Mouse (Mus musculus): ENCODE measurements at regions not wholly inside any gene's neighbourhood (a gene's known extent, or its start where the extent isn't known, plus 50 kb on each side); places are given as distances from the start of the nearest gene placed in this dataset.

DNA sequence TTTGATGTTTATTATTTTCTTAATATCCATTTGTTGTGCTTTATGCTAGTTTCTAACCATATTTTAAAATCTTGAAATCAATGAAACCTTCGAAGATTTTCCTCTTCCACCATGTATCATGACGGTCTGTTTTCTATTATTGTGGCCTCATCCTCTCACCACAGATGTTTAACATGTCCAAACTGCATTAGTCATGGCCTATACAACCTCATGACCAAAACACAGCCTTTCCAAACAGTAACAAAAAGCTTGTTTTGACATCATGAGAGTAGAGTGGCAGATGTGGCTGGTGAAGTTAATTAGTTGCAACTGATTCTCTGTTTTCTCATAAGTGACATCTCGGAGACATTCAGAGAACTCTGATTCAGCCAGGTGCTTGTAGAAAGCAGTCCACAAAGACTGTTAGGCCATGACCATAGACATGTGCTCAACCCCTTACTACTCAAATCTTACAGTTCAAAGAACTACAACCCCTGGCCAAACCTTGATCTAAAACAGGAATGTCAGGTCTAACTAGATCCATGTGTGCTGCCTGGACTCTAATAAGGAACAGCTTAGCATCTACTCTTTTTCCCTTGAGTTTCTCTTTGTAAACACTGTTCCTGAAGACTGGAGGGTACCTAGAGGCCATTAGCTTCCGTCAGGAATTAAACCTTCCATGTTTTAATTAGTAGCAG lies 655.7 kb downstream of the Mettl4 start:
- TF ChIP-seq USF1 (IDR thresholded peaks at IDR 0.05; ENCODE audit: low read depth) (no peak), SRF (IDR thresholded peaks at IDR 0.05; ENCODE audit: control insufficient read depth, insufficient read length, low read depth) (no peak), TCF12 (IDR thresholded peaks at IDR 0.05; ENCODE audit: insufficient read depth, poor library complexity, severe bottlenecking) (no peak), POLR2AphosphoS2 (IDR thresholded peaks at IDR 0.05; ENCODE audit: insufficient read length, low read depth) (no peak), POLR2A (IDR thresholded peaks at IDR 0.05; ENCODE audit: insufficient read length, low read depth) (no peak), CEBPB (IDR thresholded peaks at IDR 0.05; ENCODE audit: insufficient read depth, poor library complexity, severe bottlenecking) (no peak), REST (IDR thresholded peaks at IDR 0.05; ENCODE audit: insufficient read depth, insufficient read length) (no peak), MAX (IDR thresholded peaks at IDR 0.05; ENCODE audit: low read depth) (no peak), MYOD1 (IDR thresholded peaks at IDR 0.05; ENCODE audit: control insufficient read depth in 1 of 3, insufficient read length in 2 of 3, low read depth in 2 of 3) (no peak), TCF3 (IDR thresholded peaks at IDR 0.05; ENCODE audit: insufficient read length, low read depth) (no peak), E2F4 (IDR thresholded peaks at IDR 0.05; ENCODE audit: insufficient read depth) (no peak)
